Mouse (Mus musculus) urinary bladder, postnatal 14 days (tissue): Measurements from ENCODE around the gene Cuedc1.
A peak's percentile ranks its signal among the peaks of the same experiment; 100 is the strongest.
"Not testable (repeated sequence)": the region's sequence is repeated elsewhere in the genome, so short reads cannot be mapped to it uniquely, and the experiment has no call there.

Source experiments
- DNase-seq: peaks from one replicate; pipeline ENCODE4 v3.0.0; 2021; ENCODE audit warnings: low spot score

Cuedc1 gene

GRCm38 (mm10) chr11:88203712-88204532 lies 106.1 kb downstream of the Cuedc1 start, which contains the start of gene Mrps23:
Mrps23 (plus strand) TSS chr11:88204388.
- peak; percentile 93 for DNase-seq

- no peak for DNase-seq
These were observed 106.9 kb downstream of the Cuedc1 start for GRCm38 (mm10) chr11:88204593-88205368.

DNA sequence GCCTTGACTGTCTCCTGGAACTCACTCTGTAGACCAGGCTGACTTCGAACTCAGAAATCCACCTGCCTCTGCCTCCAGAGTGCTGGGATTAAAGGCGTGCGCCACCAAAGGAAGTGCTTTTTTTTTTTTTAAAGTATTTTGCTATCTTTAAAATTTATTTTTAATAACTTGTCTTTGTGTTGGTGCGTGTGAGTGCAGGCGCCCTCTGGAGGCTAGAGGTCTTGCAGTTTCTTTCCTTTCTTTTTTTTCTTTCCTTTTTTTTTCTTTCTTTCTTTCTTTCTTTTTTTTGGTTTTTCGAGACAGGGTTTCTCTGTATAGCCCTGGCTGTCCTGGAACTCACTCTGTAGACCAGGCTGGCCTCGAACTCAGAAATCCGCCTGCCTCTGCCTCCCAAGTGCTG lies 108.7 kb downstream of the Cuedc1 start:
- not testable (repeated sequence) for DNase-seq

DNA sequence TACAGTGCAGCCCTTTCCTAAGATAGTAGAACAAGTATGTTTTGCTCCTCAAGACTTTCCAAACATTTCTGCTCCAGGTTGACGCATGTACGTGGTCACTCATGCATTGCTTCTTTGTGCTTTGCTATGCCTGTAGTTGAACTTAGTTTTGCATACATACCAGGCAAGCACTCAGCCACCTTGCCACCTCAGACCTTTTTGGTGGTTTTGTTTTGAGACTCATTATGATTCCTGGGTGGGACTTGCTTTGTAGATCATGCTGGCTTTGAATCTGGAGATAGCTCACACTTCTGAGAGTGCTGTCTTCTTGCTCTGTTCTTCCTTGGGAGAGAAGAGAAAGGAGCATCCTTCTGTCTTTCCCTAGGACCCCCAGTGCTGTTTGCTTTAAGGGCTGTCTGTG lies 109.8 kb downstream of the Cuedc1 start:
- no peak for DNase-seq

GRCm38 (mm10) chr11:88211824-88212582 lies 114.1 kb downstream of the Cuedc1 start:
- no peak for DNase-seq

DNA sequence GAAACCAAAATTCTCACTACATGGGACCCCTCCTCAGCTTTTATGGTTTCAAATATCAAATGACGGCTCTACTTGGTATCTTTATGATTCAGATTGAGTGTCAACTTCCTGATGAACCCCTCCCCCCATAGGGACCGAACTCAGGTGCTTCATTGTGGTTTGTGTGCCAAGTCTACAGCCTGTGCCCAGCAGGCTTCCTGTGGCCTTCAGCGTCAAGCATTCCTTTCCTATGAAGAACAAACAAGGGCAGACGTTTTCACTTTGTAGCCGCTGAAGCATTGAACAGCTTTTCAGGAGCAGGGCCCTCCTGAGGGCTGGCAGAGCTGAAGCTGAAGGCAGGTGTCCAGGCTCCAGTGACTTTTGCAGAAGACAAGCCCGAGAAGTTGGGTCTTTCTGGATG lies 115.9 kb downstream of the Cuedc1 start:
- DNase-seq: no peak

DNA sequence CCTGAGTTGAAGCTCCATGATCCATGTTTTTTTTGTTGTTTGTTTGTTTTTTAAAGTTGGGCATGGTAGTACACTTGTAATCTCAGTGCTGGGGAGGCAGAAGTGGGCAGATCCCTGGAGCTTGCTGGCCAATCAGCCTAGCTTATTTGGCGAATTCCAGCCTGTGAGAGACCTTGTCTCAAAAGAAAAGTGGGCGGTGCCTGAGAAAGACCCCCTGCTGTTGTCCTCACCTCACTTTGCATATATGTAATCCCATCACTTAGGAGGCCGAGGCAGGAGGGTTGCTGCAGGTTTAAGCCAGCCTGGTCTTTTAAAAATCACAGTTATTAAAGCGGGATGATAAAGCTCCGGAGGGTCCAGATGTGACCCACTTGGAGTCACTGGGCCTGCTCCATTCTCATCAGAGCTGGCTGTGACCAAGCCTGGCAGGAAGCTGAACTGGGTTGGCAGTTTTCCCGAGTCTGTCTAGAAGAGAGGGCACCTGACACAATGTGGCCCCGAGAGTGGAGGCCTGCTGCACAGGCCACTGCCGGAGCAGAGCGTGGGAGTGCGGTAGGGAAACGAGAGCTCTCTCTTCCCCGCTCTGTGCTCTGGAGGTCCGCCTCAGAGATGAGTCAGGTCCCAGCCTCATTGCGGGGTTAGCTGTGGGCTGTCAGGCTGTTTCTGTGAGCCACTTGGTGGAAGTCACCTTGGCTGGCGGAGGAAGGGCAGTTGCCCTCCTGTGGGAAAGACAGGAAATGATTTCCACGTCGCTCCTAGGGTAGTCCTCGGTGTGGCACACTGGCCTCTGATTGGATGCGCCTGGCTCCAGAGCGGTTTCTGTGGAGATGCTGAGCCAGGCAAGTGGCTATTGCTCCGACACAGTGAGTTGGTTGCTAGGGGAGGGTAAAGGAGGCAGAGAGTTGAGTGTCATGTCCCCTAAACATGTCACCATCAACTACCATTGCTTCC lies 117.3 kb downstream of the Cuedc1 start:
- no peak for DNase-seq

GRCm38 (mm10) chr11:88216231-88216685 lies 118.4 kb downstream of the Cuedc1 start:
- DNase-seq: peak; percentile 33

GRCm38 (mm10) chr11:88218155-88218554 lies 120.3 kb downstream of the Cuedc1 start:
- DNase-seq: no peak

GRCm38 (mm10) chr11:88218586-88218985 lies 120.7 kb downstream of the Cuedc1 start:
- no peak for DNase-seq

DNA sequence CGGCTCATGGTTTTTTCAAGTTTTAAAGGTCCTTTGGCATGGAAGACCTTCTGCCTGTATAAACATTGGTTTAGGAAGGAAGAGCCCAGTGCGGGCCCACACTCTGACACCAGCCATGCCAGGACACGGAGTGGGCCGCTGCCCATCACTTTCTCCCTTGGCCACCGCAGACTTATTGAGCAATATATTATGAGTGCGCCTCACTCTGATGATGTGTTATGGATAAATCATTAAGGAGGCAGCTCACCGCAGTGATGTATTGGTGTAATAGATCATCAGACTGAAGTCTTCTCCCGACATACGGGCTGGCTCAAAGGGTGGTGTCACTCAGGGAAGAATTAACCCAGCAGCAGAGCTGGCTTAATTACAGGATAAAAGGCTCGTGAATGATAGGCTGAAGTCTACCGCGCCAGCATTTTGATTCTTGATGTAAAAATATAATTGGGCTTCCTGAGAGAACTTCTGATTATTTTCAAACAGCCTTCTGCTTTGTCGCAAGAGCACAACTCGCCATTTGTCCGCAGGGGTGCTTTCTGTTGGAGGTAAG lies 124.1 kb downstream of the Cuedc1 start:
- DNase-seq: no peak

DNA sequence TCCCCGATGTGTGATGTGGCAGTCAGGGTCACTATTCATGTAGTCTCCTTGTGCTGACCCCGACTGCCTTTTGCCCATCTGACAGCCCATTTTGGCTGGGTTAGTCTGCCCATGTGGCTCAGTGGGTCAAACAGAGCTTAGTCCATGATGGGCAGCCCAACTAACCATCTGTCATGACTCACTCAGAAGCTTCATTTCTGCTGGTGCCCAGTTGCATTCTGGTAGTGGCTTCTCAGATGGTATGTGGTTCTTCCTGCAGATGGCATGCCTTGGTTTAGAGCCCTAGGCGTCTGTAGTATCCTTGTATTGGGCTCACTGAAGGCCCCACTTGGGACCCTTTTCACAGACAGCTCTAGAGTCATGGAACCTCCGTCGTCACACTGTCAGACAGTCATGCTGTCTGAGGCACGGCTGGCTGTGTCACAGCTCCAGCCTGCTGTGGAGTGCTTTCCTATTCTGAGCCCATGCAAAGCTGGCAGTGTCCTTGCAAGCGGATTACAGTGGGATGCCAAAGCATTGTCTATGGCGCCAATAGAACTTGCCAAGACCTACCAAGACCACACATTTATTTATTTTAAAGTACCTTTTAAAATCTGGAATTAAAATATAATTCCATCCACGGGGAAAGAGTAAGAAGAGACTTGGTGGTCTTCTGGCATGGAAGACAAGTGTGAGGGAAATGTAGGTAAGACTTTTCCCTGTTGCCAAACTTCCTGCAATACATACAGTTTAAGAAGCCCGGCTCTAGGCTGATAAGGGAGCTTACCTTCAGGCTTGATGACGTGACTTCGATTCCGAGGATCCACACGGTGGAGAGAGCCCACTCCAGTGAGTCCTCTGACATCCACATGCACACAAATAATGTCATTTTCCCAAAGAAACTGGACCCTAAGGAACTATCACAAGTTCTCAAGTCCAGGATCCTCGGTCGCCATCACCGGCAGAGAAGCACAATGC lies 129.4 kb downstream of the Cuedc1 start:
- no peak for DNase-seq

DNA sequence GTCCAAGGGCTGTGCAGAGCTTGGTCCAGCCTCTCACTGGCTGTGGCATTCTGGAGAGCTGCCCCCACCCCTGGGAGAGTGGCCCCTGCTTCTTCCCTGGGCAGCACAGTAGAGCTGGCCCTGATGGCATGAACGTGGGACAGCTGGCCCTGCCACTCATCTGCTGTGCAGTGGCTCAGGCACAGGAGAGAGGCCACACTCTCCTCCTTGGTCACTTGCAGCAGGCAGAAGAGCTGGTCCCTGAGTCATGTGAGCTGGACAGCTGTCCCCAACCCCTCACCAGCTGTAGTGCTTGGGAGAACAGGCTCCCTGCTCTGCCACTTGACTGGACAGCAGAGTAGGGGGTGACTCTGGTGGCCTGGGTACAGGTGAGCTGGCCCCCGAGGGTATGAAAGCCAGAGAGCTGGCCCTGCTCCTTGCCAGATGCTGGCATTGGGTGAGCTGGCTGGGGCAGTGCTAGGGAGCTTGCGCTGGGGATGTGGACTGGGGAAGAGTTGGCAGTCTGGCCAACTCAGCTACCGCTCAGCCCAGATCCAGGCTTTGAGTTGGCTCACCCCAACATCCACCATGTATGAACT lies 133.4 kb downstream of the Cuedc1 start:
- DNase-seq: no peak

DNA sequence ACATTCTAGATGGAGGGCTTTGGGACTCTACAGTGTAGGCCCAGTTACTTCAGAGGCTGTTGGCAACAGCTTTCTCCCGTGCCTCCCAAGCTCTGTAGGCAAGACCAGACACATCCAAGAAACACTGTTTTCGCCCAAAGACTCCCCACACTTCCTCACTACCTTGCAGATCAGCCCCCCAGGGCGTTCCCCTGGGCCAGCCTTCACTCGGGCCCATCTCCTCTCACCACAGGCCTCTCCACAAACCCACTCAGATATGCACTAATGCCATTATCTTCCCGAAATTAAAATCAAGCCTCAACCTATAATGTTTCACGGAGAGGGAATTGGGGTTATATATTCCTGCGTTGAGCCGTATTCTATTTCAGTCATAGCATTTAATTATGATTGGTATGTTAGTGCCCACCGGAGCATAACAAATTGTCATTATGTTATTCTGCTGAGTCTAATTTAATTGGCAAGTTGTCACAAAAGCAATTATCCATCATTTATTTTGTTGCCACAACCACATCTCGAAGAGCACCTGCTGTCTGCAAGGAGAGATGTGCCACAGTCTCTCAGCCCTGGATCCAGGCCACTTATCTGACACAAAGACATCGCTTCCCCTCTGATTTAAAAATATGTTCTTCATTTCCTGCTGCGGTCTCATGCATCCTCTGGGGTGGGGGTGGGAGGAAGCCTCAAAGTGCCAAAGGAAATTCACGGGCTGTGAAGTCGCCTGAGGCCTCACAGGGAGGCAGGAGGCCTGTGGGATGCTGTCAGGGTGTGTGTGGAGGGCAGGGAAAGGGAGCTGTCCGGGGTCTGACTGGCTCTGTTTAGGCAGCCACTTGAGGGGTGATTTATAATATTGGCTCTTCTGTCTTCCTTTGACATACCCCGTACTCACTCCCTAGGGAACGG lies 135.9 kb downstream of the Cuedc1 start:
- no peak for DNase-seq

DNA sequence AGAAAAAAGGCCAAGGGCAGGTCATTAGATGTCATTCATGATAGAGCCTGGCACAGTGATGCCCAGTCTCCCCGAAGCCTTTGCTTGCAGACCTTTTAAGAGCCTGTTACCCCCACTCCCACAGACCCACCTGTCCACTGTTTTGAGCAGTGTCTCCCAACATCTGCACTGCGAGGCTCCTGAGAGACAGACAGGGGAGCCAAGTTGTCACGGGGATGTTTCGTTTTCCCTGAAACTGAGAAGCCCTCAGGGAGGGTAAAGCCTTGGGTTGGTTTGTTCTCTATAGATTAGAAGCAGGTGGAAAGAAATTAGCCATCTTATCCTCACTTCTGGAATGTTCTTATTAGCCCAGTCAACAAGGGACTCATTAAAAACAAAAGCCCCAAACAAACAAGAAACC lies 136.9 kb downstream of the Cuedc1 start:
- DNase-seq: no peak

DNA sequence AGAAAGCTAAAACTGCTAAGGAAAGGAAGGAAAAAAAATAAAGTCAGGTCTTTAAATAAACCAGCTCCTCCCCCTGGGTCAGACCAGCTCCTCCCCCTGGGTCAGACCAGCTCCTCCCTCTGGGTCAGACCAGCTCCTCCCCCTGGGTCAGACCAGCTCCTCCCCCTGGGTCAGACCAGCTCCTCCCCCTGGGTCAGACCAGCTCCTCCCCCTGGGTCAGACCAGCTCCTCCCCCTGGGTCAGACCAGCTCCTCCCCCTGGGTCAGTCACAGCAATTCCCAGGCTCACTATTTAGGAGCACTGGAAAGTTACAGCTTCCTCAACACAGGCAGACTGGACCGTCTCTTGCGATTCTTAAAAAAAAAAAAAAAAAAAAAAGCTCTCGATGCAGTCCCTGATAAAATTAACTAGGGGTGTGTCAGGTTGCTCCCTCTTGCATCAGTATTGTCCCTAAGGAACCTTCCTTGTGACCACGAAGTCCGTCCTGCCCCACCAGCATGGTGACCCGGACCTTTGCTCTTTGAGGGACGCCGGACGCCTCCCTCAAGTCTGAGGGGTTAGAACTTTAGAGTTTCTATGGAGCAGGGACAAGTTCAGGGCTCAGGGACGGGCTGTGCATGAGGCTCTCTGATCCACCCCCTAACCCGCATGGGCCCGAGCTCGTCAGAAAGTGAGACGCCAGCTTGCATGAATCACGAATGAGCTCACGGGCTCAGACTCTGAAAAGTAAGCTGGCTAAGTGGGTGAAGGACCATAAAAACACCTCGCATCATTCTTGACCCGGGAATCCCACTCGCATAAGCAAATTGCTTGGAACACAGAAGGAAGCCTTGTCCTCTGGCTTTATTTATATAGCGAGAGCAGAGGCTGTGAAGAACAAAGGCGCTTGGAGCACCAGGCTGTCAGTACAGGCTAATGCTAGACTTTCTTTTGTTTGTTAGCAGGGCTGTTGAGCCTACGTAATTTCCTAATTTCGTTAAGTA lies 137.7 kb downstream of the Cuedc1 start:
- DNase-seq: peak; percentile 53

DNA sequence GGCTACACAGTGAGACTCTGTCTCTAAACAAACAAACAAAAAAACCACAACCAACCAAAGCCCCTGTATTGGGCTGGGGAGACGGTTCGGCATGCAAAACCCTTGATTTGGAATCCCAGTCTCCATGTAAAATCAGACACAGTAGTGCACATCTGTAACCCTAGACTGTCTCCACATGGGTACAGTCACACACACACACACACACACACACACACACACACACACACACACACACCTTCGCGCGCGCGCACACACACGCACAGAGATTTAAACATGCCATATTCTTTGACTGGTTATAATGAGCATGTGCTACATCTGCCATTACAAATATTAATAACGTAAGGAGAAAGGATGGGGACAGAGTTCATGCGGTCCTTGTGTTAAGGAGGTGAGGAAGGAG lies 142.4 kb downstream of the Cuedc1 start:
- DNase-seq: no peak
